Mouse (Mus musculus): ENCODE measurements around the gene Fbln2.
A peak's percentile ranks its signal among the peaks of the same experiment; 100 is the strongest.

Gene Fbln2

DNA sequence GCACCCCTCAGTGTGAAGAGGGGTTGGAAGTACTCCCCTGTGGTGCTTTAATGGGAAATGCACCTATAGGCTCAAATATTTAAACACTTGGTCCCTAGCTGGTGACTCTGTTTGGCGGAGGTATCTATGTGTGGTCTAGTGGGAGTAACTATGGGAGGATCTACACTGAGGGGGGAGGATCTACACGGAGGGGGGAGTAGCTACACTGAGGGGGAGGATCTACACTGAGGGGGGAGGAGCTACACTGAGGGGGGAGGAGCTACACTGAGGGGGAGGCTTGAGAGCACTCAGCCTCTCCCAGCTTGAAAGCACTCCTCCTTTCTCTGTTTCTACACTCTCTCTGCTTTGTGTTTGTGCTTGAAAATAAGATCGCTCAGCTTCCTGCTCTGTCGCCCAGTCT lies 67.2 kb downstream of the Fbln2 start:
- DNase-seq (ENCODE audit: inconsistent ontology term) = no peak

DNA sequence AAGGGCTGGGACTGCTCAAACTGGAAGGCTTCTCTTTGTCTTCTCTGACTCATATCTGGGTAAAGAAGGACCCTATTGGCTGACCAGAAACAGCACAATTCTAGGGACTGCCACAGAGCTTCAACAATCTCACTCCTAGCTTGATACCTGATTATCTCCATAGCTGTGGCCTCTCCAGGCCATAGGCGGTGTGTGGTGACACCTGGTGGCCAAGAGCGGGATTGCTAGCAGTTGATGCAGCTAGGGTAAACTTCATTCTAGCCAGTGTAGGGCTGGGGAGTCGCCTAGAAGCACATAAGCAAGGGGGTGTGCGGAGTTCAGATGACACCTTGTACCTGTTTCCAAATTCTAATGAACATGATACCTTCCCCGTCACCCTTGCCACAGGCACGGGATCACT lies 69.0 kb downstream of the Fbln2 start:
- DNase-seq (ENCODE audit: inconsistent ontology term) = peak; percentile 67

- no peak for DNase-seq (ENCODE audit: inconsistent ontology term)
Observed at GRCm38 (mm10) chr6:91281747-91282146, 69.5 kb downstream of the Fbln2 start.

DNA sequence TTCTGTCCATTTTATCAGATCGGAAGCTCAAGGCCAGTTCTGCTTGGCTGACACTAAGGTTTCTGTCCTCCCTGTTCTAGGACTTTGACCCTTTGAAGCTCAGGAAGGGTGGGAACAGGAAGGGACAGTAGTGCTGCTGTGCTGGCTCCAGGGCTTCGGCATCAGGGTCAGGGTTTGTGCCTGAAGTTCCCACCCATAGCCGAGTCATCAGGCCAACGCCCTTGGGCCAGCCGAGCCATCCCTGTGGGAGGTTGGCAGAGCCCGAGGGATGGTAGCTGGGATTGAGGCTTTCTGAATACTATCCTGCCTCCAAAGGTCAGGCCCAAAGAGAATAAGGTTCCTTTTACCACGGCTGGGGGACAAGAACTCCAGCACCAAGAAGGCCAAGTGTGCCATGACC lies 70.8 kb downstream of the Fbln2 start:
- DNase-seq (ENCODE audit: inconsistent ontology term) = no peak

DNA sequence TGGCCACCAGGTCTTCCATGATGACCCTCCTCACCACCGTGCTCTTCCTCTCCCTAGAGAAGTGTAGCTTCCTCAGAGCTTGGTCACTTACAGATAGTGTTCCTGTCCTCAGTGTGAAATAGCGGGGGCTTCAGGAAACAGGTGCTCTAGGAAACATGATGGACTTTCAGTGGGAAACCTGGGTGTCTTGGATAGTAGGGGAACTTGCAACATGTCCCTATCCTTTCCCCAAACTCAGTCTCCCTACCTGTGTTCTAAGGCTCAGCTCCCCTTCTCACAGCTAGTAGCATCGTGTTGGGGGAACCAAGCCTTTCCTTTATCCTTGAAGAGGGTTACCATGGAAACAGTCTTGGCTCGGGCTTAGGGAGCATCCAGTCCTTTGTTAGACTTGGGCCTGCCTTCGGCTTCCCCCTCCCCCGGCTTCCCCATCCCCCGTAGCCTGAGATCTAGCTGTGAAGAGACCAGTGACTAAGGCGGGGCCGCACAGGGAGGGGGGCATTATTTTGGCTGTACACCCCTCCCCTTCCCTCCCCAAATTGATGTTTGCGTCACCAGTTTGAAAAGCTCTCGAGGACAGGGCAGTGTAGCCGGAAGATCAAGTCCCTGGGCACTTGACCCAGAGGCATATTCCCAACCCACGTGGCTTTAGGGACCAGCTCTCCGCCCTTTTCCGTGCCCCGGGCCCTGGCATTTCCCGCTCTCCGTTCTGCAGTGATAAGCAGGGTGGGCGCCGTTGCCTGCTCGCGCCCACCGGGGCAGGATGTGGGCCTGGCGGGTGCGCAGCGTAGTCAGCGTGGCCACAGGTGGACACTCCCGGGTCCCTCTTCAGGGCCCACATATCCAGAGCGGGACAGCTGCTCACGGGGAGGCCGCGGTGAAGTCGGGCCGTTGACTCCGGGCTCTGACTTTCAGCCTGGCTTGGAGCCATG lies 72.5 kb downstream of the Fbln2 start:
- no peak for DNase-seq (ENCODE audit: inconsistent ontology term)

DNA sequence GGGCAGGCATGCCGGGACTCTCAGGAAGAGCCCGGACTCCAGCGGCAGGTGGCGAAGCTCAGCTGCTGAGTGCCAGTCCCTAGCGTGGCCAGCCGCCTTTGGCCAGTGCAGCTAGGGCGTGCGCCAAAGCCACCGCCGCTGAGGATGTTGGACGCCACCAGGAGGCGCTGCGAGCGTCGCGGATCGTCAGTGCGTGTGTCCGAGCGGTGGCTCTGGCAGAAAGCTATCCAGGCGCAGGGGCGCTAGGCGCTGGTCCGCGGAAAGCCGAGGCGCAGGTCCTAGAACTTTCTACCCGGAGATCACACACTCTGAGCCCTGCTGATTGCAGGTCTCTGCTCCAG lies 73.2 kb downstream of the Fbln2 start:
- peak; percentile 86 for DNase-seq (ENCODE audit: inconsistent ontology term)

DNA sequence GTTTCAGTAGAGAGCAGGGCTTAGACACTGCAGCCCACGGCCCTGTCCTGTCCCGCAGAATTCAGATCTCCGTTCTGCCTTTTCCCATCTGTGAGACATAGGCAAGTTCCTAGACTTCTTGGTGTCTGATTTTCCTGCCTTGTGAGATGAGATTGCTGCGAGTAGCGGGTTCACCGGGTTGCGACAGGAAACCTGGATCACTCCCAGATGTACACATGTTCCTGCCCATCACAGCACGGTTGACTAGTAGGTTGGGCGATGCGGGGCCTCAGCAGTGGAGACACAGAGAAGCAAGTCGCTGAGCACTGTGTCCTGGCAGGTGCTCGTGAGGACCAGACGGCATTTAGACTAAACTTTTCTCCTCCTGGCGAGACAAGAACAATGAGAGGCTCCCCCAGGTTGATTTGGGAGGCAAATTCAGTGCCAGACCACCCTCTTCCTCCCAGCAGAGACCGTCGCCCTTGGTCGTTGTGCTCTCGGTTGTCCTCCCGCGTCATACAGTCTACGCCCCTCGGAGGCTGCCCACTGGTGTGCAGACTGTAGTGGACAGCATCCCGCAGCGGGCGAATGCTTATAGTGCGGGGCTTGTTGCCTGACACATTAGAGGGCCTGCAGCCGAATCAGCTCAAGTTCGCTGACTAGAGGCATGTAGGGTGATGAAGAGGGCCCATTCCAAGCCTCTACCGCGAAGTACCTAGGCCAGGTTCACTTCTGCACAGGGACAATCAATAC lies 73.7 kb downstream of the Fbln2 start:
- DNase-seq (ENCODE audit: inconsistent ontology term) = no peak

- DNase-seq (ENCODE audit: inconsistent ontology term) = peak; percentile 75
Observed at GRCm38 (mm10) chr6:91286624-91287023, 74.4 kb downstream of the Fbln2 start.

DNA sequence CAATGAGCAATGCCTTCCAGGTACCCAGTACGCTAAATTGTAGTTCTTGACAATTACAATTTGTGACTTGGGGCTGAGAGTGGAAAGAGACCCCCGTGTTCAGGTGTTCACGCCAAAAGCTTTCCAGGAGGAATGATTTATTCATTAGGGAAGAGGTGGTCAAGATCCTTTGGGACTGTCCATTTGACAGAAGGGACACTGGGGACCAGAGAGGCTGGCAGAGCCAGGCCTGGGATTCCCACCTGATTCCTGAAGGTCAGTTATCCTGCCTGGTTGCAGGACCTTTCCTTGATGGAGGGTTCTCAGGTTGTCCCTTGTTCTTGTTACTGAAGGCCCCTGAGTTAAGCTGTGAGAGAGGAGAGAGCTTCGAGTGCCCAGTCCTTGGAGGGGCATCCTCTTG lies 74.9 kb downstream of the Fbln2 start:
- DNase-seq (ENCODE audit: inconsistent ontology term) = no peak

- DNase-seq (ENCODE audit: inconsistent ontology term) = no peak
Observed at GRCm38 (mm10) chr6:91287636-91288035, 75.4 kb downstream of the Fbln2 start.

DNA sequence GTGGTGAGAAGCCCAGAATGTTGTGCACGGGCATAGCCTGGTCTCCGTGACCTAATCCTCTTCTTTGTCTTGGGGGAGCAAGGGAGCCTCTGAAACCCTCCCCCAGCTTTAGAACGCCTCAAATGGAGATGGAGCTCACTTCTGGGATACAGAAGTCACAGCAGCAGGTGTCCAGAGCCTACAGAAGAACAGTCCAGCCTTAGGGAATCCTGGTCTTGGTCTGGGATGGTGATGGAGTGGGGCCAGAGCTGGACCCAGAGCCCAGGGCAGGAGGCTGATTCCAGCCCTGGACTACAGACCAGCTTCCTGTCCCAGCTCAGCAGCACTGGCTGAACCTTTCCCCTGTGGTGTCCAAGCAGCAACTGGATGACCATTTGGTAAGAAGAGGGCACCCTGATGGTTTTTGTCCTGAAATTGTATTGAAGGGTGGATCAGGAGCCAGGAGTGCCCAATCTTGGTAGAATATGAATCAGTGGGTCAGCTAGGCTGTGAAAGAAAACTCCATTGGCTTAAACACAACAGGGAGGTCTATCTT lies 76.1 kb downstream of the Fbln2 start:
- DNase-seq (ENCODE audit: inconsistent ontology term) = no peak

DNA sequence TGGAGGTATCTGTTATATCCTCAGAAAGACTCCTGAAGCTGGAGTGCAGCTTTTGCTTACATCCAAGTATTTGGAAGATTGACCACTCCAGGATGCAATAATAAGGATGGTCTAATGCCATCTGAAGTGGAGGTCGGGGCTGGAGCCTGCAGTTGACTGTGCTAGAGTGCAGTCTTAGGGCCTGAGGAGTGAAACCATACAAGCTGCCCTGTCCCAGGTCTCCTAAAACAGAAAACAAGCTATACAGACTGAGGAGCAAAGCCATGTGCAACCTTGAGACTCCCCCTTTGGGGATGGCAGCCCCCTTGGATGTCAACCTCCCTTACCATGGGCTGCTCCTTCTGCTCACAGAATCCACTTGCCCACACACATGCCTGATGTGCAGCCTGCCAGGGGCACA lies 76.7 kb downstream of the Fbln2 start:
- no peak for DNase-seq (ENCODE audit: inconsistent ontology term)

- DNase-seq (ENCODE audit: inconsistent ontology term) = peak; percentile 54
Observed at GRCm38 (mm10) chr6:91290937-91291336, 78.7 kb downstream of the Fbln2 start.

DNA sequence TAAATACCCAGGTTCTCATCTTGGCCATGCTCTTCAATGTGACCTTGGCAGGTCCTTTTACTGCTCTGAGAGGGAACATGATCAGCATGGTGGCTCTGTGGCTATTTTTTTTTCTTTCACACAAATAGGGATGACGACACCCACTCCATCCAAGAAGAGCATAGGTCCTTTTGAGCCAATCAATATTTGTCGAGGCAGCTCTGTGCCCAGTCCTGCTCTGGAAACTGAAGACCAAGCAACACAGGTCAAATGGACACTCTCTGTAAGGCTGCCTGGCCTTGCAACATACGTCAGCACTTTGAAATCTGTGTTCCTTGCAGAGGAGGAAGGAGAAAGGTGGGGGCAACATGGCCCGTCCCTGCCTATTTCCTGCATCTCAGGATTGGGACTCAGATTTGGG lies 83.2 kb downstream of the Fbln2 start:
- no peak for DNase-seq (ENCODE audit: inconsistent ontology term)

DNA sequence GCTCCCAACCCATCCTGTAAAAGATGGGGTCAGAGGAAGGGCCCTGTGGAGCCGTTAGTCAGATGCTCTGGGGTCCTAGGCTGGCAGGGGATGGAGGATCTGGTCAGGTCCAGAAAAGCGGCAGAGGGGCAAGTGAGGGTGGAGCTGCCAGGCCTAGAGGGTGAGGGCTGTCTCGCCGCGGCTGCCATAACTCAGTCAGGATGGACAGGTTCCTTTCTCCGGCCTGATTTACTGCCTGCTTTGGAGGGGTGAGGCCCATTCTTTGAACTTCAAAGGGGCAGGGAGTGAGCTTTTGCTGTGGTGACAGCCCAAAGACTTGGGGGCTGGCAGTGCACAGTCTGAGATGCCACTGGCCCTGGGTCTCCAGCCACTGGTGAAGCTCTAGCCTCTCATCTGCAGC lies 86.6 kb downstream of the Fbln2 start:
- no peak for DNase-seq (ENCODE audit: inconsistent ontology term)

DNA sequence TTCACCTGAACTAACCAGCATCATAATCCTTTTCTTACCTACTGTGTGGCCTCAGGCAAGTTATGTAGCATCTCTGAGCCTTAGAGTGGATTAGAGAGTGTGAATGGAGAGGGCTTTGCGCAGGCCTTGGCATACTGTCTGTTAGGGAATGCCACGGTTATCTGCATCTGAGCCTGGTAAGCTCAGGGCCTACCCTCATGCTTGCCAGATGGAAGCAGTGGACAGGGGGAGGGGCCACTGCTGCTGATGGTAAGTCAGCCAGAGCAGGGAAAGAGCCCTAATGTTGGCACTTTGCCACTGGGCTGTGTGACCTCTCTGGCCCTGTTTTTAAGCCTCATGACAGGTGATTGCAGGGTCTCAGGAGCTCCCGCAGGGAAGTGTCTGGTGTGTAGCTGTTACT lies 87.8 kb downstream of the Fbln2 start:
- DNase-seq (ENCODE audit: inconsistent ontology term) = no peak

DNA sequence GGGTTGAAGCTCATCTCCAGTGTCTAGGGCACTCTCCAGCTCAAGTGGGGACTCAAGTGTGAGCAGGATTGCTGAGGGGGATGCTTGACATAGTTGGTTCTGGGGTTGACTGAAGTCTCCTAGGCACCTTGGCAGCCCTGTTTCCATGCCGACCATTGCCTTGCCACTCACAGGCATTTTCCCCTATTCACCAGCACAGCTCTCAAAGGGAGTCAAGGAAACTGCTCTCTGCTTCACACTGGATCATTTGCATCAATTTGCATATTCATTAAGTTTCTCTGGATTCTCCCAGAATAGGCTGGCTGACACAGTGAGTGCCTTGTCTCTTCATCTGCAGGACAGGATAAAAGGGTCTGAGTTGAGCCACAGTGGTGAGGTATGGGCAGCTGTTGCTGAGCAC lies 89.6 kb downstream of the Fbln2 start:
- no peak for DNase-seq (ENCODE audit: inconsistent ontology term)

DNA sequence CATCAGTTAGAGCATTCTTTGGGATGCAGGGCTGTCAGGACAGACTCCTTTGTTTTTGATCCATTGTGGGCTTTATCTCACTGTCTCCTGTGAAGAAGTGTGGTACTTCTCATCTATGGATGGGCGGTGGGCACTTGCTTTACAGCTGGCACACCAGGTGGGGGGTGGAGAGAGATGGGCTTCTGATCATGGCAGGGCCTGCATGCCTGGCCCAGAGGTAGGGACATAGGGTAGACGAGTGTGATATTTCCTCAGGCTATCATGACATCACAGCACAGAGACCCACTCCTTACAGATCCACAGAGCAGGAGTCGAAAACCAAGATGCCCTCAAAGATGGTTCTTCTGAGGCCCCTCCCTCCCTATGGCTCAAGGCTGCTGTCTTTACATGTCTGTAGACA lies 90.1 kb downstream of the Fbln2 start:
- no peak for DNase-seq (ENCODE audit: inconsistent ontology term)

DNA sequence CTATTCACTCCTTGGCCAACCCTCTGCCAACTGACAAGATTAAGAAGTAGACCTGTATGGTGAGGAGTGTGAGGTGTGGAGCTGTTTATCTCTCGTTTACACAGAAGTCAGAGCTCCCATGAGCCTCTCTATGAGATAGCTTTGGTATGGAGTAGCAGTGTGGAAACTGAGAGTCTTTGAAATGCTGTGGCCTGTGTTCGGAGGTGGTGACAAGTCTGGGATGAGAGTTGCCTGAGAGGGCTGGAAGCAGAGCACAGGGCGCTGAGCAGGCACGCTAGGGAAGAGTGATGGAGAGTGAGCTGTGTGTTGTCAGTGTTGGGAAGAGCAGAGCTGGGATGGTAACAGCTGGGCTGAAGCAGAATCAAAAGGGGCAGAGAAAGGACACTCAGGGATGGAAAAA lies 91.9 kb downstream of the Fbln2 start:
- no peak for DNase-seq (ENCODE audit: inconsistent ontology term)

DNA sequence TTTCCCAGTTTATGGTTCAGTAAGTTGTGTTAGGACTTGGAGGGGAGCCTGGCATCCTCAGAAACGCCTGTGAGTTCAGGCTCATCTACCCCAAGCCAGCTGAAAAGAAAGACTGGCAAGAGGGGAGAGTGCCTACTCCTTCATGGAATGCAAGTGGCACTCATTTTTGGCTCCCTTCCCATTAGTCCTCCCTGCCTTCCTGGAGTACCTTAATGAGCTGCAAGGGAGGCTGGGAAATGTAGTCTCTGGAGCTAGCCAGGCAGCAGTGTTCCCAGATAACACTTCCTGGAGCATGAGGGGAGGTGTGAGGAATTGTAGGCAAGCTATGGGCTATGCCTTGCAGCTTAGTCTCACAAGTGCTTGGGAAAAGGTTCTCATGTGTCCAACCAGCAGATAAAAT lies 95.7 kb downstream of the Fbln2 start:
- peak; percentile 89 for DNase-seq (ENCODE audit: inconsistent ontology term)

DNA sequence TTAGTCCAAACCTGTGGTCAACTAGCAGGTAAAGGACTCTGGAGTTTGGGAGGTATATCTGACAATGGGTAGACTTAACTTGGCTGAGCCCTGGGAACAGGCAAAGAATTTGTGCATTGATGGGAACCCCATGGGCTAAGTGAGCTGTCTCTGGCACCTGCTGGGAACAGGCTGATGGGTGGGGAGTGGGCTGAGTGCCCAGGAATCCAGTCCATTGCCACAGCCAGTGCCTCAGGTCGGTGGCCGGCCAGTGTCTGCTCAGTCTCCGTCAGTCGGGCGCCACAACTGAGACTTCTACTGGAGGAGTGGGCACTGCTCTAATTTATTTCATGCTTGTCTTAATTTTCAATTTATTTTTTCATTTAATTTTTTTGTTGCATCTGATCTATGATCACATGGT lies 98.9 kb downstream of the Fbln2 start:
- peak; percentile 17 for DNase-seq (ENCODE audit: inconsistent ontology term)

DNA sequence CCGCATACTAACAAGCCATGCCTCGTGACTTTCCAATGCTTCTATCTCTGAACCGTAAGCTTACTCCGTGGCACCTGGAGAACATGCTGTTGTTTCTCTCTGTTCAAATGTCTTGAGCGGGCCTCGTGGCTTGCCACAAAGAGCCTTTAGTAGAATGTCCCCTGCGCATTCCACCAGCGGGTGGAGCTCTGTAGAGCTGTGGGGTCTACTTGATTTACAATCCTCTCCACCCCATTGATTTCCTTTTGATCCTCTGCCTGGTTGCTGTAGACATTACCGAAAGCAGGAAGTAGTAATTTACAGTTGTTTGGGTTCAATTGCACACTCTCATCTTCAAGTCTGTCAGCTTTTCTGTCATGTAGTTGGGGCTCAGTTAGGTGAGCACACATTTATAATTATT lies 100.2 kb downstream of the Fbln2 start:
- DNase-seq (ENCODE audit: inconsistent ontology term) = no peak
